Mouse (Mus musculus) hindbrain, postnatal 0 days (tissue): ENCODE data around the gene Spout1. TPM values are rescaled to one million over a fixed set of nuclear protein-coding genes. Genes with fewer than 3 reads are reported as not detected.
A peak's percentile ranks its signal among the peaks of the same experiment; 100 is the strongest.
"Not testable (repeated sequence)": the region's sequence is repeated elsewhere in the genome, so short reads cannot be mapped to it uniquely, and the experiment has no call there.

Experiments
- ATAC-seq: fragments of 200-750 bp; cut with Nextera tagmentation; 2 replicates; pipeline ENCODE4 v1.8.0; 2017; ENCODE audit warnings: mild to moderate bottlenecking, moderate TSS enrichment, moderate library complexity
- DNase-seq: peaks from one replicate; pipeline ENCODE4 v3.0.0-alpha.2; 2015; ENCODE audit warnings: low spot score
- H3K27ac ChIP-seq: fragments of 300-500 bp; sonication (generic); 2 replicates; pipeline ENCODE4 v1.5.1; 2014; ENCODE audit warnings: mild to moderate bottlenecking
- H3K27me3 ChIP-seq: fragments of 300-500 bp; sonication (generic); 2 replicates; pipeline ENCODE4 v1.6.1; 2014; ENCODE audit warnings: low read length, mixed read lengths; ENCODE audit not compliant: insufficient read depth
- H3K36me3 ChIP-seq: fragments of 300-500 bp; sonication (generic); 2 replicates; pipeline ENCODE4 v1.6.1; 2014; ENCODE audit warnings: low read length, mixed read lengths; ENCODE audit not compliant: insufficient read depth
- H3K4me1 ChIP-seq: fragments of 300-500 bp; sonication (generic); 2 replicates; pipeline ENCODE4 v1.6.1; 2014; ENCODE audit warnings: antibody characterized with exemption, low read length, mixed read lengths; ENCODE audit not compliant: insufficient read depth
- H3K4me2 ChIP-seq: fragments of 300-500 bp; sonication (generic); 2 replicates; pipeline ENCODE4 v1.6.1; 2014; ENCODE audit warnings: low read depth, mild to moderate bottlenecking, low read length, moderate library complexity, mixed read lengths
- H3K4me3 ChIP-seq: fragments of 300-500 bp; sonication (generic); 2 replicates; pipeline ENCODE4 v1.5.1; 2014; ENCODE audit warnings: low read length
- H3K9ac ChIP-seq: fragments of 300-500 bp; sonication (generic); replicated peaks from 2 replicates; pipeline ENCODE4 v1.6.1; 2014; ENCODE audit warnings: mild to moderate bottlenecking, low read length, moderate library complexity, mixed read lengths
- H3K9me3 ChIP-seq: fragments of 300-500 bp; sonication (generic); 2 replicates; pipeline ENCODE4 v1.6.1; 2016; ENCODE audit warnings: low read length, mixed read lengths
- CTCF ChIP-seq: IDR thresholded peaks from 2 replicates; pipeline ENCODE4 v1.5.1; 2016; ENCODE audit warnings: antibody characterized with exemption, control low read depth, low read depth
- WGBS: fragments of 180-500 bp; shearing (Covaris S2); extraction: QIAGEN DNeasy Blood & Tissue Kit; methylation state at CpG from one replicate; pipeline ENCODE4 v1.1.7; 2014; 5-methylcytosine and 5-hydroxymethylcytosine counted together
- polyA plus RNA-seq: library from polyadenylated mRNA; unstranded; fragments of >200 nt; fragmentation: Nextera tagmentation; extraction: Ambion mirVana; gene quantifications from 2 replicates; pipeline ENCODE4 v1.2.1, GENCODE M21; 2015
- total RNA-seq: library from RNA; depleted of rRNA; stranded (reverse); fragments of >200 nt; gene quantifications from 2 replicates; pipeline ENCODE4 v1.2.3, GENCODE M21; 2014

Gene Spout1
- total and polyA plus RNA-seq, 2 experiments from 2014 or later: 48.2 to 52.6 TPM

DNA sequence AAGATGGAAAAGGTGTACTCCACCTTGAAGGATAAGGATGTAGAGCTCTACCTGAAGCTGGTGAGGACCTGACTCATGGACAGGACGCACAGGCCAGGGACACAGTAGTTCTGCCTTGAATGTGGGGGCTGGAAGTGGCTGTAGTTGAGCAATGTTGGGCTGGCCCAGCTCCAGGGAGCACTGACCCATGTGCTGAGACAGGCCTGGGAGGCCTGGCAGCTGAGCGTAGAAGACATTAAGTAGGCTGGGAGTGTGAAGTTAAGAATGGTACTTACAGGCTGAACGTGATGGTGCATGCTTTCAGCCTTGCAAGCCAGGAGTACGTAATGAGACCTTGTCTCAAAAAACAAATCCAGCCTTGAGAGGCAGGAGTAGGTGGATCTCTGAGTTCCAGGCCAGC lies 30.8 kb downstream of the Spout1 start:
- Histone ChIP-seq H3K27me3 (no peaks in the 10 kb centered on the region), H3K9me3 (no peaks in the 10 kb centered on the region), H3K4me3 (no peak overlapping the region), H3K9ac (no peak overlapping the region), H3K4me2 (no peak overlapping the region), H3K4me1 (no peaks in the 10 kb centered on the region), H3K36me3 (peaks cover 68% of the 10 kb centered on the region), H3K27ac (no peak overlapping the region)
- 88% methylated on average over 4 of the region's 4 CpGs for WGBS
- ATAC-seq (no peak), DNase-seq (no peak)
- TF ChIP-seq CTCF: no peak

DNA sequence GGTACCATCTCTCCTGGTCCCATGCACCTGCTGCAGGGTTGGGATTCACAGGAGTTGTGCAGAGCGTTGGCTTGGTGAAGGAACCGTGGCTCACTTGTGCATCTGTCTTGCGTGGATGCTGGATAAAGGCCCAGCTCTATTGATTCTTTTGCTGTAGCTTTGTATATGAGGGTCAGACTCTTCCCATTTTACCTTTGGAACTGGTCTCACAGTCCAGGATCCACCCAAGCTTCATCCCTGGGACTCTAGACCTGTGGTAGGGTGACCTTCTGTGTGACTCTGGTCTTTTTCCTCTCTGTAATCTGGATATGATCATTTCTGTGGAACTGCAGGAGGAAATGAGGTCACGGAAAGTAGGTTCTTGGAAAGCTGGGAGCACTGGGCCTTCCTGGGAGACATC lies 33.8 kb downstream of the Spout1 start:
- Histone ChIP-seq H3K27me3 (no peaks in the 10 kb centered on the region), H3K36me3 (peaks cover 75% of the 10 kb centered on the region), H3K27ac (no peak overlapping the region), H3K4me1 (no peaks in the 10 kb centered on the region), H3K9me3 (no peaks in the 10 kb centered on the region), H3K4me2 (no peak overlapping the region), H3K9ac (no peak overlapping the region), H3K4me3 (no peak overlapping the region)
- DNase-seq (no peak), ATAC-seq (no peak)
- WGBS: 97% methylated on average over 4 of the region's 4 CpGs
- no peak for TF ChIP-seq CTCF

DNA sequence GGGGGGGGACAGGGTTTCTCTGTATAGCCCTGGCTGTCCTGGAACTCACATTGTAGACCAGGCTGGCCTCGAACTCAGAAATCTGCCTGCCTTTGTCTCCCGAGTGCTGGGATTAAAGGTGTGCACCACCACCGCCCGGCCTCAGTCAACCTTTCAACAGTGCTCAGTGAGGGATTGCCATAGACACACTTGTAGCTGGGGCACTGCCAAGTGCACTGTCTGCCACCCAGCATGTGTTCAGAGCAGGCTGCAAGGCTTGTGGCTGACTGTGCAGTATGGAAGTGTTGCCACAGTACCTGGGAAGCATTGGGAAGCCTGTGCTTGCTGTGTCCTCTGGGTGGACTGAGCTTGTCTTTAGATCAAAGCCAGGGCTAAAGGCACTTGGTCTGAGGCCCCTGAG lies 38.2 kb downstream of the Spout1 start:
- not testable (repeated sequence) for H3K9ac ChIP-seq, H3K9me3 ChIP-seq, ATAC-seq, H3K27ac ChIP-seq, H3K27me3 ChIP-seq, H3K4me2 ChIP-seq, H3K4me1 ChIP-seq, DNase-seq, H3K4me3 ChIP-seq
- WGBS: 78% methylated on average over 4 of the region's 4 CpGs
- H3K36me3 ChIP-seq: peaks cover 52% of the 10 kb centered on the region

- Histone ChIP-seq H3K4me3 (no peak overlapping the region), H3K27ac (no peak overlapping the region), H3K4me1 (peaks cover 16% of the 10 kb centered on the region; the same call in 1 of the 2 replicates), H3K9ac (no peak overlapping the region), H3K36me3 (peaks cover 22% of the 10 kb centered on the region; the same call in 1 of the 2 replicates), H3K4me2 (no peak overlapping the region), H3K27me3 (no peaks in the 10 kb centered on the region), H3K9me3 (no peaks in the 10 kb centered on the region)
- ATAC-seq: no peak
- no peak for TF ChIP-seq CTCF
- no peak for DNase-seq
- WGBS: 86% methylated on average over 10 of the region's 10 CpGs
Measured at GRCm38 (mm10) chr2:30136458-30136857, 41.8 kb downstream of the Spout1 start.

- no peak for DNase-seq
- peak overlapping the region; percentile 87; the same call in 1 of the 2 replicates for H3K27ac ChIP-seq
- no peak for TF ChIP-seq CTCF
- no peaks in the 10 kb centered on the region for H3K27me3 ChIP-seq
- H3K4me1 ChIP-seq: peaks cover 16% of the 10 kb centered on the region; the same call in 1 of the 2 replicates
- no peak for ATAC-seq
- WGBS: 36% methylated on average over 10 of the region's 10 CpGs
- H3K36me3 ChIP-seq: peaks cover 8% of the 10 kb centered on the region; the same call in 1 of the 2 replicates
- peak overlapping the region; percentile 96 for H3K4me2 ChIP-seq
- H3K9me3 ChIP-seq: no peaks in the 10 kb centered on the region
- H3K9ac ChIP-seq: peak overlapping the region; percentile 71
- peak overlapping the region; percentile 79 for H3K4me3 ChIP-seq
Measured at GRCm38 (mm10) chr2:30134928-30135620, 43.2 kb downstream of the Spout1 start.

GRCm38 (mm10) chr2:30134378-30134711 lies 43.9 kb downstream of the Spout1 start:
- peak overlapping the region; percentile 71 for H3K9ac ChIP-seq
- peak overlapping the region; percentile 87 for H3K27ac ChIP-seq
- peak overlapping the region; percentile 96 for H3K4me2 ChIP-seq
- ATAC-seq (no peak), DNase-seq (no peak)
- no peaks in the 10 kb centered on the region for H3K9me3 ChIP-seq
- peaks cover 16% of the 10 kb centered on the region; the same call in 1 of the 2 replicates for H3K4me1 ChIP-seq
- WGBS: 20% methylated on average over 6 of the region's 6 CpGs
- H3K27me3 ChIP-seq: no peaks in the 10 kb centered on the region
- peak overlapping the region; percentile 79 for H3K4me3 ChIP-seq
- no peak for TF ChIP-seq CTCF
- peaks cover 8% of the 10 kb centered on the region; the same call in 1 of the 2 replicates for H3K36me3 ChIP-seq

- DNase-seq (peak; percentile 97), ATAC-seq (peak; percentile 97)
- 0% methylated on average over 44 of the region's 46 CpGs for WGBS
- Histone ChIP-seq H3K4me1 (peaks cover 16% of the 10 kb centered on the region; the same call in 1 of the 2 replicates), H3K36me3 (peaks cover 8% of the 10 kb centered on the region; the same call in 1 of the 2 replicates), H3K9ac (peak within 1 kb of the TSS; percentile 71), H3K4me2 (peak within 1 kb of the TSS; percentile 96), H3K4me3 (peak within 1 kb of the TSS; percentile 79), H3K9me3 (no peaks in the 10 kb centered on the region), H3K27me3 (no peaks in the 10 kb centered on the region), H3K27ac (peak within 1 kb of the TSS; percentile 87)
- no peak; the same call in 1 of the 2 replicates for TF ChIP-seq CTCF
Measured at GRCm38 (mm10) chr2:30133613-30134377, 44.5 kb downstream of the Spout1 start, which contains the start of gene Tbc1d13. Gene Tbc1d13, plus strand, starts transcription at chr2:30133746.
